Comparison of ENCODE assay signal across 11 mouse cellular contexts in genomic region chr4:156050391-156050980, GRCm38 (mm10). TPM values are rescaled to one million over a fixed set of nuclear protein-coding genes. Genes with fewer than 3 reads are reported as not detected.
DNase-seq lines count a peak whose midpoint lies in the region; ATAC-seq and TF ChIP-seq lines count a peak whose summit lies in the region.
"Had no signal": no experiment of that assay in that cellular context is flagged by ENCODE, and none has a peak within 500 bp of the region (broad histone marks: within the 10 kb centered on the region; RNA-seq: fewer than 3 reads in every experiment).

No protein-coding gene starts in this region.

- peaks cover 0 to 9% of the 10 kb centered on the region in 2 experiments; a peak in 2 of 4 replicates for H3K36me3 ChIP-seq in MEL (ENCODE audit: control insufficient read depth in 1 of 2, insufficient read depth in 2 of 2, low read length in 2 of 2)
- H3K36me3 ChIP-seq in embryonic facial prominence, embryonic 15.5 days, result no peaks in the 10 kb centered on the region; the same call in 1 of the 2 replicates
- H3K36me3 ChIP-seq in forebrain, embryonic 14.5 days (ENCODE audit: control insufficient read depth, insufficient read depth, low read length), result no peaks in the 10 kb centered on the region
- H3K36me3 ChIP-seq in kidney, adult 2 months (ENCODE audit: control insufficient read depth, insufficient read depth, low read length), result no peaks in the 10 kb centered on the region; the same call in 1 of the 2 replicates

- no peak overlapping the region for H3K27ac ChIP-seq in MEL (ENCODE audit: control insufficient read depth, low read depth, low read length)
- no peak overlapping the region for H3K27ac ChIP-seq in embryonic facial prominence, embryonic 15.5 days (replicated peaks)
- H3K27ac ChIP-seq in forebrain, embryonic 14.5 days (ENCODE audit: low read depth, low read length), result no peak overlapping the region
- no peak overlapping the region for H3K27ac ChIP-seq in kidney, adult 2 months (ENCODE audit: insufficient read depth, low read depth, low read length)

- WGBS in embryonic facial prominence, embryonic 15.5 days, result 68% methylated on average over 6 of the region's 6 CpGs
- 78% methylated on average over 6 of the region's 6 CpGs for WGBS in forebrain, embryonic 14.5 days
- WGBS in kidney, adult 2 months, result 68% methylated on average over 6 of the region's 6 CpGs

- H3K27me3 ChIP-seq in MEL (ENCODE audit: control insufficient read depth in 1 of 2, insufficient read depth in 2 of 2, low read length in 2 of 2), result no peaks in the 10 kb centered on the region
- H3K27me3 ChIP-seq in embryonic facial prominence, embryonic 15.5 days, result no peaks in the 10 kb centered on the region
- no peaks in the 10 kb centered on the region for H3K27me3 ChIP-seq in forebrain, embryonic 14.5 days (replicated peaks; ENCODE audit: control insufficient read depth, insufficient read depth, low read length)
- H3K27me3 ChIP-seq in kidney, adult 2 months (replicated peaks; ENCODE audit: control insufficient read depth, insufficient read depth, low read length), result no peaks in the 10 kb centered on the region

- intact Hi-C loops in heart, postnatal 10 days (cut with DNase I), result no loop called here

- no peak overlapping the region for H3K9ac ChIP-seq in MEL (ENCODE audit: control insufficient read depth, low read depth, low read length, poor library complexity, severe bottlenecking)
- H3K9ac ChIP-seq in embryonic facial prominence, embryonic 15.5 days, result no peak overlapping the region
- H3K9ac ChIP-seq in forebrain, embryonic 14.5 days (ENCODE audit: low read length), result no peak overlapping the region

- H3K4me1 ChIP-seq in MEL (ENCODE audit: control insufficient read depth in 1 of 2, insufficient read depth in 2 of 2, low read length in 2 of 2), result peaks cover 0 to 8% of the 10 kb centered on the region in 2 experiments; a peak in 3 of 4 replicates
- peaks cover under 1% of the 10 kb centered on the region; the same call in 1 of the 2 replicates for H3K4me1 ChIP-seq in embryonic facial prominence, embryonic 15.5 days
- no peaks in the 10 kb centered on the region for H3K4me1 ChIP-seq in forebrain, embryonic 14.5 days (ENCODE audit: control insufficient read depth, insufficient read depth, low read length)
- H3K4me1 ChIP-seq in kidney, adult 2 months (ENCODE audit: control insufficient read depth, insufficient read depth, low read length), result peaks cover 3% of the 10 kb centered on the region

- no peak for TF ChIP-seq RAD21 in MEL (IDR thresholded peaks at IDR 0.05; ENCODE audit: low read depth, low read length)

- no peak for TF ChIP-seq EP300 in MEL (IDR thresholded peaks at IDR 0.05; ENCODE audit: low read depth in 1 of 2, low read length in 2 of 2)

- no peak overlapping the region for H3K4me2 ChIP-seq in embryonic facial prominence, embryonic 15.5 days (replicated peaks)
- H3K4me2 ChIP-seq in forebrain, embryonic 14.5 days (ENCODE audit: low read length), result no peak overlapping the region

- no peaks in the 10 kb centered on the region for H3K9me3 ChIP-seq in MEL (replicated peaks; ENCODE audit: insufficient read depth, low read length)
- H3K9me3 ChIP-seq in embryonic facial prominence, embryonic 15.5 days (replicated peaks), result no peaks in the 10 kb centered on the region
- no peaks in the 10 kb centered on the region for H3K9me3 ChIP-seq in forebrain, embryonic 14.5 days (replicated peaks; ENCODE audit: control insufficient read depth, low read length)

- H3K4me3 ChIP-seq in MEL (ENCODE audit: control insufficient read depth in 1 of 2, insufficient read depth in 1 of 2, low read depth in 2 of 2, low read length in 2 of 2), result peak overlapping the region in 1 of 2 experiments; percentile 37; a peak in 2 of 4 replicates
- H3K4me3 ChIP-seq in embryonic facial prominence, embryonic 15.5 days (replicated peaks), result no peak overlapping the region
- H3K4me3 ChIP-seq in forebrain, embryonic 14.5 days (ENCODE audit: low read depth, low read length), result no peak overlapping the region
- no peak overlapping the region for H3K4me3 ChIP-seq in kidney, adult 2 months (ENCODE audit: insufficient read depth, low read depth, low read length)

- no peak for TF ChIP-seq CTCF in MEL (IDR thresholded peaks at IDR 0.05 in 2 of 3, conservative IDR thresholded peaks at IDR 0.05 in 1 of 3; ENCODE audit: control insufficient read depth in 1 of 3, insufficient read depth in 1 of 3, low read depth in 2 of 3, low read length in 3 of 3, poor library complexity in 1 of 3, severe bottlenecking in 1 of 3)
- TF ChIP-seq CTCF in kidney, adult 2 months (conservative IDR thresholded peaks at IDR 0.05; ENCODE audit: insufficient read depth, insufficient read length, low read depth, low read length), result no peak

- no peaks in the 10 kb centered on the region for H3K79me2 ChIP-seq in MEL (ENCODE audit: control insufficient read depth, insufficient read depth, low read length, poor library complexity)

- no peak for TF ChIP-seq POLR2A in MEL (IDR thresholded peaks at IDR 0.05; ENCODE audit: control insufficient read depth in 1 of 2, insufficient read depth in 1 of 2, low read depth in 1 of 2, low read length in 2 of 2, poor library complexity in 1 of 2)
- no peak for TF ChIP-seq POLR2A in kidney, adult 2 months (IDR thresholded peaks at IDR 0.05; ENCODE audit: low read depth, low read length)

- DNase-seq in heart, postnatal 10 days, result peak; percentile 32 to 38
- no peak for DNase-seq in heart, adult 8-10 months (ENCODE audit: low spot score)
- DNase-seq in MEL (ENCODE audit: low read depth, low spot score), result peak; percentile 51
- peak; percentile 72 for DNase-seq in lung, postnatal 36 days
- no peak for DNase-seq in embryo, embryonic 9.5 days (ENCODE audit: extremely low spot score)
- DNase-seq in forebrain, embryonic 14.5 days (ENCODE audit: low spot score), result no peak
- no peak for DNase-seq in kidney, adult 2 months
- DNase-seq: cerebellum, adult 8-10 months; heart, postnatal 36 days; thymus, postnatal 25 days had no signal

- 0 out of 2 replicates have a peak, but pooled peaks have one; percentile 9 for ATAC-seq in embryonic facial prominence, embryonic 15.5 days (ENCODE audit: insufficient number of reproducible peaks, low FRiP score, low TSS enrichment, low read depth)
- ATAC-seq in forebrain, embryonic 14.5 days, result no peak

TF ChIP-seq in MEL, 35 proteins besides CTCF, POLR2A, EP300 and RAD21 (continues in another document):
- no peak for TF ChIP-seq MEF2A (IDR thresholded peaks at IDR 0.05; ENCODE audit: extremely low read depth, insufficient replicate concordance, low read depth, low read length, poor library complexity, severe bottlenecking)
- TF ChIP-seq ELF1 (IDR thresholded peaks at IDR 0.05; ENCODE audit: low read depth, low read length), result peak; percentile 42; the same call in 1 of the 2 replicates

RNA-seq across cellular contexts. Expression of gene Ttll10, which starts 8.7 kb away (rescaled TPM):
- total RNA-seq in heart, postnatal 10 days (2021), result not detected
- total RNA-seq in heart, adult 8-10 months (2022), result under 1 TPM in 1 of 4 experiments, not detected in 3; 0.28 TPM
- total RNA-seq in MEL (2012; rRNA removed), result not detected in 2 replicates
- under 1 TPM in 1 of 2 experiments, not detected in 1; 0.11 TPM for polyA plus RNA-seq in MEL (2012; ENCODE audit: insufficient read depth in 1 of 2, insufficient read length in 2 of 2, low read depth in 1 of 2, low replicate concordance in 2 of 2, missing spikeins in 1 of 2)
- polyA plus RNA-seq in embryonic facial prominence, embryonic 15.5 days (2015; fragmentation: Nextera tagmentation; extraction: Ambion mirVana), result 4.0 and 4.3 TPM in 2 replicates
- not detected in 2 replicates for polyA plus RNA-seq in forebrain, embryonic 14.5 days (2014; fragmentation: Nextera tagmentation; extraction: Ambion mirVana)
- 20.7 and 27.5 TPM in 2 replicates for polyA plus RNA-seq in kidney, adult 2 months (2012; rRNA removed)
- total RNA-seq: heart, postnatal 36 days had no signal

RNA-seq across cellular contexts. Expression of gene Tnfrsf18, which starts 24.5 kb away (rescaled TPM):
- total RNA-seq in heart, postnatal 10 days (2021), result under 1 TPM in 1 of 2 experiments, not detected in 1; 0.29 TPM
- total RNA-seq in heart, adult 8-10 months (2022), result under 1 TPM in 2 of 4 experiments, not detected in 2; 0.25 to 0.75 TPM
- total RNA-seq in MEL (2012; rRNA removed), result 13.6 and 16.2 TPM in 2 replicates
- polyA plus RNA-seq in MEL (2012; ENCODE audit: insufficient read depth in 1 of 2, insufficient read length in 2 of 2, low read depth in 1 of 2, low replicate concordance in 2 of 2, missing spikeins in 1 of 2), result 1 to 10 TPM in 1 of 2 experiments, not detected in 1; 9.3 TPM
- 6.0 and 7.1 TPM in 2 replicates for polyA plus RNA-seq in embryonic facial prominence, embryonic 15.5 days (2015; fragmentation: Nextera tagmentation; extraction: Ambion mirVana)
- 0.40 and 0.53 TPM in 2 replicates for polyA plus RNA-seq in forebrain, embryonic 14.5 days (2014; fragmentation: Nextera tagmentation; extraction: Ambion mirVana)
- polyA plus RNA-seq in kidney, adult 2 months (2012; rRNA removed), result 0.95 and 4.0 TPM in 2 replicates
- total RNA-seq: heart, postnatal 36 days had no signal

RNA-seq across cellular contexts. Expression of gene Tnfrsf4, which starts 36.8 kb away (rescaled TPM):
- total RNA-seq in heart, postnatal 10 days (2021), result under 1 TPM; 0.62 to 0.93 TPM
- total RNA-seq in heart, adult 8-10 months (2022), result not detected
- total RNA-seq in MEL (2012; rRNA removed), result 1.6 and 1.7 TPM in 2 replicates
- polyA plus RNA-seq in MEL (2012; ENCODE audit: insufficient read depth in 1 of 2, insufficient read length in 2 of 2, low read depth in 1 of 2, low replicate concordance in 2 of 2, missing spikeins in 1 of 2), result 1 to 10 TPM in 1 of 2 experiments, not detected in 1; 2.7 TPM
- polyA plus RNA-seq in embryonic facial prominence, embryonic 15.5 days (2015; fragmentation: Nextera tagmentation; extraction: Ambion mirVana), result 1.1 and 1.2 TPM in 2 replicates
- polyA plus RNA-seq in forebrain, embryonic 14.5 days (2014; fragmentation: Nextera tagmentation; extraction: Ambion mirVana), result 0.43 and 0.60 TPM in 2 replicates
- polyA plus RNA-seq in kidney, adult 2 months (2012; rRNA removed), result 1.6 and 3.8 TPM in 2 replicates

RNA-seq across cellular contexts. Expression of gene Sdf4, which starts 57.8 kb away (rescaled TPM):
- 100 to 1,000 TPM; 105 to 108 TPM for total RNA-seq in heart, postnatal 10 days (2021)
- total RNA-seq in heart, adult 8-10 months (2022), result 100 to 1,000 TPM in 1 of 4 experiments, 10 to 100 TPM in 3; 72.8 to 103 (median 87.1) TPM
- 111 and 114 TPM in 2 replicates for total RNA-seq in MEL (2012; rRNA removed)
- polyA plus RNA-seq in MEL (2012; ENCODE audit: insufficient read depth in 1 of 2, insufficient read length in 2 of 2, low read depth in 1 of 2, low replicate concordance in 2 of 2, missing spikeins in 1 of 2), result 100 to 1,000 TPM in 1 of 2 experiments, not detected in 1; 117 TPM
- polyA plus RNA-seq in embryonic facial prominence, embryonic 15.5 days (2015; fragmentation: Nextera tagmentation; extraction: Ambion mirVana), result 165 and 172 TPM in 2 replicates
- polyA plus RNA-seq in forebrain, embryonic 14.5 days (2014; fragmentation: Nextera tagmentation; extraction: Ambion mirVana), result 124 and 127 TPM in 2 replicates
- polyA plus RNA-seq in kidney, adult 2 months (2012; rRNA removed), result 55.1 and 60.4 TPM in 2 replicates

RNA-seq across cellular contexts. Expression of gene B3galt6, which starts 58.0 kb away (rescaled TPM):
- total RNA-seq in heart, postnatal 10 days (2021), result 1 to 10 TPM; 3.4 to 3.7 TPM
- 1 to 10 TPM; 2.6 to 3.2 (median 2.8) TPM for total RNA-seq in heart, adult 8-10 months (2022)
- total RNA-seq in MEL (2012; rRNA removed), result 6.6 and 9.1 TPM in 2 replicates
- 1 to 10 TPM in 1 of 2 experiments, not detected in 1; 3.8 TPM for polyA plus RNA-seq in MEL (2012; ENCODE audit: insufficient read depth in 1 of 2, insufficient read length in 2 of 2, low read depth in 1 of 2, low replicate concordance in 2 of 2, missing spikeins in 1 of 2)
- 16.6 and 16.7 TPM in 2 replicates for polyA plus RNA-seq in embryonic facial prominence, embryonic 15.5 days (2015; fragmentation: Nextera tagmentation; extraction: Ambion mirVana)
- polyA plus RNA-seq in forebrain, embryonic 14.5 days (2014; fragmentation: Nextera tagmentation; extraction: Ambion mirVana), result 27.6 and 29.6 TPM in 2 replicates
- 4.5 and 5.0 TPM in 2 replicates for polyA plus RNA-seq in kidney, adult 2 months (2012; rRNA removed)

Comparison
In these comparisons a context has a peak if more than half of its experiments do, and no peak if none do; other contexts are left out.
1. DNase-seq: peak in heart, postnatal 10 days (2 of 2), MEL (single experiment) and lung, postnatal 36 days (single experiment); none in heart, adult 8-10 months (single experiment), embryo, embryonic 9.5 days (single experiment), forebrain, embryonic 14.5 days (single experiment) and kidney, adult 2 months (single experiment).